Mouse (Mus musculus) forebrain, postnatal 0 days (tissue): ENCODE results near the gene Hk1. TPM values are rescaled to one million over a fixed set of nuclear protein-coding genes. Genes with fewer than 3 reads are reported as not detected.

ENCODE experiments used
- ATAC-seq: fragments of 200-750 bp; cut with Nextera tagmentation; 2 replicates; pipeline ENCODE4 v1.8.0; 2017; ENCODE audit warnings: mild to moderate bottlenecking, moderate library complexity
- DNase-seq: peaks from one replicate; pipeline ENCODE4 v3.0.0-alpha.2; 2015
- H3K27ac ChIP-seq: fragments of 300-500 bp; sonication (generic); 2 replicates; pipeline ENCODE4 v1.5.1; 2014; ENCODE audit warnings: low read depth, mild to moderate bottlenecking, antibody characterized with exemption, low read length, moderate library complexity, mixed read lengths
- H3K27me3 ChIP-seq: fragments of 300-500 bp; sonication (generic); 2 replicates; pipeline ENCODE4 v1.6.1; 2014; ENCODE audit warnings: mild to moderate bottlenecking, low read length, mixed read lengths; ENCODE audit not compliant: insufficient read depth
- H3K36me3 ChIP-seq: fragments of 300-500 bp; sonication (generic); 2 replicates; pipeline ENCODE4 v1.6.1; 2014; ENCODE audit warnings: mild to moderate bottlenecking, moderate library complexity; ENCODE audit not compliant: insufficient read depth
- H3K4me1 ChIP-seq: fragments of 300-500 bp; sonication (generic); 2 replicates; pipeline ENCODE4 v1.6.1; 2014; ENCODE audit warnings: antibody characterized with exemption; ENCODE audit not compliant: insufficient read depth
- H3K4me2 ChIP-seq: fragments of 300-500 bp; sonication (generic); 2 replicates; pipeline ENCODE4 v1.6.1; 2014; ENCODE audit warnings: low read depth, mild to moderate bottlenecking, moderate library complexity
- H3K4me3 ChIP-seq: fragments of 300-500 bp; sonication (generic); 2 replicates; pipeline ENCODE4 v1.5.1; 2014; ENCODE audit warnings: low read depth, low read length, mixed read lengths
- H3K9ac ChIP-seq: fragments of 300-500 bp; sonication (generic); 2 replicates; pipeline ENCODE4 v1.6.1; 2014; ENCODE audit warnings: mild to moderate bottlenecking
- H3K9me3 ChIP-seq: fragments of 300-500 bp; sonication (generic); 2 replicates; pipeline ENCODE4 v1.6.1; 2016; ENCODE audit warnings: low read length
- CTCF ChIP-seq: sonication (generic); IDR thresholded peaks from 2 replicates; pipeline ENCODE4 v1.5.1; 2016; ENCODE audit warnings: antibody characterized with exemption, control low read depth, low read depth
- WGBS: fragments of 180-500 bp; shearing (Covaris S2); extraction: QIAGEN DNeasy Blood & Tissue Kit; methylation state at CpG from one replicate; pipeline ENCODE4 v1.1.7; 2014; 5-methylcytosine and 5-hydroxymethylcytosine counted together
- polyA plus RNA-seq: library from polyadenylated mRNA; unstranded; fragments of >200 nt; fragmentation: Nextera tagmentation; extraction: Ambion mirVana; gene quantifications from 2 replicates; pipeline ENCODE4 v1.2.1, GENCODE M21; 2015
- total RNA-seq: library from RNA; depleted of rRNA; stranded (reverse); fragments of >200 nt; gene quantifications from 2 replicates; pipeline ENCODE4 v1.2.3, GENCODE M21; 2014

Gene Hk1
- total and polyA plus RNA-seq, 2 experiments from 2014 or later: 90.1 to 140 TPM

DNA sequence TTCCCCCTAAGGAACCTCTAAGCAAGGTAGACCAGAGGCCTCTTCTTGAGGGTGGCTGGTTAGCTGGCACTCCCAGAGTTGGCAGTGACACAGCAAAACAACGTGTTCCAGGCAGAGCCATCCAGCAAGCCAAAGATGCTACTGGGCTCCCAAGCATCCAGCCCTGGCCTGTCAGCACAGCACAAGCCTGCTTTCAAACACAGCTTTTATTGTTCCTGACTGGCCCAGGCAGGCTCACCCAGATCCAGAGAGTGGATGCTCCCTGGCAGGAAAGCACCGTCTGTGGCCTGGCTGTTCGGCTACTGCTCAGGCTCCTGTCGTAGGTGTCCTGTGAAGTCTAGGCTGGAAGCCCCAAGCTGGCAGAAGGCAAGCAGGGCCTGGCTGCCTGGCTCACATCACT is 85.6 kb downstream of the Hk1 start:
- H3K27me3 ChIP-seq: no peaks in the 10 kb centered on the region
- no peaks in the 10 kb centered on the region for H3K9me3 ChIP-seq
- no peak overlapping the region for H3K9ac ChIP-seq
- TF ChIP-seq CTCF: no peak
- H3K4me1 ChIP-seq: no peaks in the 10 kb centered on the region
- DNase-seq (no peak), ATAC-seq (peak; percentile 50; the same call in 1 of the 2 replicates)
- no peak overlapping the region for H3K27ac ChIP-seq
- 84% methylated on average over 4 of the region's 4 CpGs for WGBS
- no peak overlapping the region for H3K4me2 ChIP-seq
- peaks cover 73% of the 10 kb centered on the region for H3K36me3 ChIP-seq
- H3K4me3 ChIP-seq: no peak overlapping the region

DNA sequence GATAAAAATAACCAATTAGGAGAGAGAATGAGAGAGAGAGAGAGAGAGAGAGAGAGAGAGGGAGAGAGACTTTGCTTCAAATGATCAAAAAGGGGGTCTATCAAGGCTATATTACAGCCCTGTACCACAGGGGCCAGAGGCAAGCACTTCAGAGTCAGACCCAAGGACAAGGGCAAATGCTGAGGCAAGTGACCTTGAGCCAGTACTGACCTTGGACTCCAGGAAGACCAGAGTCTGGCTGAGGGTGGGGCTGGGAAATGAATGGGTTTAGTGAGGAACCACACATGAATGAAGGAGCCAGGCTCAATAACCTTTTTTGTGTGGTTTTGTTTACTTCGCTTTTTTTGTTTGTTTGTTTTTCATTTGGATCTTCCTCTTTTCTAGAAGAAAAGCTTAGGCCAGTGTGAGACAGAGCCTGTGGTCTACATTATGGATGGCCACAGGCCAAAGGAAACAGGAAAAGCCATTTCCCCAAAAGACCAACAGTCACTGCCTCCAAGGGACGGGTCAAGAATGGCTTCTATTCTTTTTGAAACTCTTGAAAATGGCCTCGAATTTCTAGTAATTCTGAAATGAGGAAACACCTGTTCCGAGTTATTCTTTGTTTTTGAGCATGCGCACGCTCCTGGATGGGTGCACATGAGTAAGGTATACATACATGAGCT is 92.1 kb downstream of the Hk1 start:
- H3K36me3 ChIP-seq: peaks cover 83% of the 10 kb centered on the region
- no peaks in the 10 kb centered on the region for H3K9me3 ChIP-seq
- DNase-seq: no peak
- H3K27me3 ChIP-seq: no peaks in the 10 kb centered on the region
- TF ChIP-seq CTCF: no peak
- no peak overlapping the region for H3K4me2 ChIP-seq
- no peak overlapping the region for H3K4me3 ChIP-seq
- no peaks in the 10 kb centered on the region for H3K4me1 ChIP-seq
- ATAC-seq: no peak
- WGBS: 83% methylated on average over 6 of the region's 6 CpGs
- H3K9ac ChIP-seq: no peak overlapping the region
- no peak overlapping the region for H3K27ac ChIP-seq

DNA sequence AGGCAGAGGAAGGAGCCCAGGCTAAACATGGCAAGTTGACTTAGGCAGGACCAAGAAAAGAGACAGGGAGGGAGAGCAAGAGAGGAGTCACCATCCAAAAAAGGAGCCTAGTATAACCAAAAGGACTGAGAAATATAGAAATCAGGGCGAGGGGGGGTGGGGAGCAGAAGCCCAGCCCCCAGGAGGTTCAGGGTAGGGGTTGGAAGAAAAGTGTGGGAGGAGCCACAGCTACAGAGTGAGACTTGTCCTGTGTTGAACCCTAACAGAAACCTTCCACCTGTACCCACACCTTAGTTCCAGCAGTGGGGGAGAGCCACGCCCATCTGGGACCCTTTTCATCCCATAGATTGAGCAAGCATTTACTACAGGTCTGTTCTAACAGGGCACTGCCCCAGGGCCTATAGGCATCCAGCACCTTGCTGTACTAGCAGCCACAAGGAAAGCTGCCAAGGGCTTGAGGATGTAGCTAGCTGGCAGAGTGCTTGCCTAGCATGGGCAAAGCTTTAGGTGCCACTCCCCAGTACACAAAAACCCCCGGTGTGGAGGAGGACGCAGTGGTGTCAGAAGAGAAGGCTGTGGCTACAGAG is 96.4 kb downstream of the Hk1 start:
- Histone ChIP-seq H3K27ac (no peak overlapping the region), H3K27me3 (no peaks in the 10 kb centered on the region), H3K36me3 (peaks cover 80% of the 10 kb centered on the region), H3K4me3 (no peak overlapping the region), H3K9me3 (no peaks in the 10 kb centered on the region), H3K4me1 (no peaks in the 10 kb centered on the region), H3K9ac (no peak overlapping the region), H3K4me2 (no peak overlapping the region)
- WGBS: 81% methylated on average over 4 of the region's 4 CpGs
- TF ChIP-seq CTCF: no peak
- no peak for ATAC-seq
- DNase-seq: no peak

DNA sequence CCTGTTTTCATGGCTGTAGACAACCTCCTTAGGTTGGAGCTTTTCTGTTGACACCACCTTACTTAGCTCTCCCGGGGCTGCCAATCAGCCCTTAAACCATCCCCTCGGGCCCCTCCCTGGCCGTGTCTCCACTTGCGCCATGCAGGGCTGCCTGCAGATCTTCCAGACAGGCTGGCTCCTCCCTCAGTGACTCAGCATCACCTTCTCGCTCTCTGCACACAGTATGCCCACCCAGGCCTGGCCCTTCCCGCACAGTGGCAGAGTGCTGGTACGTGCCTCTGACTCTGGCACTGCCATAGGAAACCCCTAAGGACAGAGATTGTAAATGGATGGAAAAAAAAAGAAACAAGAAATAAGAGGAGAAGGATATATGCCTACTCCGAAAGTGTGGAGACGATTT is 96.9 kb downstream of the Hk1 start:
- 58% methylated on average over 9 of the region's 9 CpGs for WGBS
- H3K36me3 ChIP-seq: peaks cover 78% of the 10 kb centered on the region
- no peak for ATAC-seq

DNA sequence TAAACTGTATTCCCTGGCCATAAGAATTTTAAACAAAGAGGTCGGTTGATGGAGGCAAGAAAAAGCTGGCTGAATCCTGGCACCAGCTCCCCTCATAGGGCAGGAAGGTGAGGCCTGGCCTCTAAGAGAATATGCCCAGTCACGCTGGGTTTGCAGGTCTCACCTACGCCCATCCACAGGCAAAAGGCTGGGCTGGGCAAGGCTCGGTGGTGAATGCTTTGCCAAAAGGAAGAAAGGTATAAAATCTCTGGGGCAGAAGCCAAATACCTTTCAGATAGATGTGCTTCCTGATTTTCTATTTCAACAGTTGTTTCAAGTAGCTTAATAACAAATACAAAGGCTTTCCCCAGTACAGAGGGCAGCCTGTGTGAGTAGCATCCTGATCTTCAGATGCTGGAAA is 100.0 kb downstream of the Hk1 start:
- Histone ChIP-seq H3K36me3 (peaks cover 61% of the 10 kb centered on the region), H3K4me3 (no peak overlapping the region)
- WGBS: 91% methylated on average over 4 of the region's 4 CpGs

More for the DNA sequence above, 96.9 kb downstream of the Hk1 start:
- H3K4me1 ChIP-seq: no peaks in the 10 kb centered on the region
- H3K27me3 ChIP-seq: no peaks in the 10 kb centered on the region
- no peak overlapping the region for H3K9ac ChIP-seq
- H3K9me3 ChIP-seq: no peaks in the 10 kb centered on the region
- TF ChIP-seq CTCF: no peak
- H3K4me2 ChIP-seq: no peak overlapping the region
- H3K4me3 ChIP-seq: no peak overlapping the region
- DNase-seq: no peak
- no peak overlapping the region for H3K27ac ChIP-seq

DNA sequence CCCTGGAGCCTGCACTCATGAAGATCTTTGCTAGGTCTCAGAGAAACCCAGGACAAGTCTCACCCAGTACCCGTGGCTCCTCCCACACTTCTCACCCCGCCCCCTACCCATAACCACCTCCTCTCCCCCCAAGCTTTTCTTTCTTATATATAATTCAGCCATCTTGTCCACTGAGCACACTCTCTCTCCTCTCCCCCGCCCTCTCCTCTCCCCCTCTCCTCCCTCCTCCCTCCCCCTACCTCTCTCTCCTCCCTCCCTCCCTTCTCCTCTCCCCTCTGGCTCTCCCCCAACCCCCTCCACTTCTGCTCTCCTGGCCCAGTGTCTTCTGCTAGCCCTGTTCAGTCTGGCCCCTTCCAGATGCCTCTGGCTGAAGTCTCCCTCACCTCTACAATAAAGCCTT is 100.6 kb downstream of the Hk1 start:
- no peaks in the 10 kb centered on the region for H3K27me3 ChIP-seq
- TF ChIP-seq CTCF: no peak
- no peak overlapping the region for H3K4me2 ChIP-seq
- H3K4me3 ChIP-seq: no peak overlapping the region
- 78% methylated on average over 3 of the region's 3 CpGs for WGBS
- H3K36me3 ChIP-seq: peaks cover 61% of the 10 kb centered on the region
- H3K4me1 ChIP-seq: no peaks in the 10 kb centered on the region
- no peak overlapping the region for H3K27ac ChIP-seq
- H3K9me3 ChIP-seq: no peaks in the 10 kb centered on the region
- DNase-seq (no peak), ATAC-seq (no peak)
- H3K9ac ChIP-seq: no peak overlapping the region

More for the DNA sequence above, 100.0 kb downstream of the Hk1 start:
- Histone ChIP-seq H3K27me3 (no peaks in the 10 kb centered on the region), H3K9me3 (no peaks in the 10 kb centered on the region), H3K9ac (no peak overlapping the region), H3K4me2 (no peak overlapping the region), H3K27ac (no peak overlapping the region), H3K4me1 (no peaks in the 10 kb centered on the region)
- no peak for DNase-seq
- no peak for ATAC-seq
- no peak for TF ChIP-seq CTCF

DNA sequence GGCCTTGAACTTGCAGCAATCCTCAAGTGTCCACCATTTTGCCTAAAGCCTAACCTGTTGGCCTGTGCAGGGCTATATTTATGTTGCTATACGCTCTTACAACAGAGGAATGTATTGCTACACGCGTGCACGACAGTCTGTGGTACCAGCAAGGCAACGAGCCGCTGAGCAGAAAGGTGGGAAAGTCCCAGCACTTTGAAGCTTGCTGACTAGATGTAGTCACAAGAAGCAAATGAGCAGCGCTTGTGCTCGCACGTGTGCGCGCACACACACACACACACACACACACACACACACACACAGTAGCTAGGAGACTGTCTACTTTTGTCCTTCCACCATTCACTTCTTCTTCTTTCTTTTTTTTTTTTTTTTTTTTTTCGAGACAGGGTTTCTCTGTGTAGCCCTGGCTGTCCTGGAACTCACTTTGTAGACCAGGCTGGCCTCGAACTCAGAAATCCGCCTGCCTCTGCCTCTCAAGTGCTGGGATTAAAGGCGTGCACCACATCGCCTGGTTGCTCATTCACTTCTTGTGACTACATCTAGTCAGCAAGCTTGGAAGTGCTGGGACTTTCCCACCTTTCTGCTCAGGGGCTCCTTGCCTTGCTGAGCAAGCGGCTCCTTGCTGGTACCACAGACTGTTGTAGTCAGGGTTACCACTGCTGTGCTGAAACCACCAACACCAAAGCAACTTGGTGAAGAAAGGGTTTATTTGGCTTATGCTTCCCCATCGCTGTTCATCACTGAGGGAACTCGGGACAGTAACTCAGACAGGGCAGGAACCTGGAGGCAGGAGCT is 102.0 kb downstream of the Hk1 start:
- TF ChIP-seq CTCF: no peak
- DNase-seq (no peak), ATAC-seq (no peak)
- Histone ChIP-seq H3K27me3 (no peaks in the 10 kb centered on the region), H3K27ac (no peak overlapping the region), H3K36me3 (peaks cover 61% of the 10 kb centered on the region), H3K4me3 (no peak overlapping the region), H3K4me2 (no peak overlapping the region), H3K4me1 (no peaks in the 10 kb centered on the region), H3K9ac (no peak overlapping the region), H3K9me3 (no peaks in the 10 kb centered on the region)
- WGBS: 94% methylated on average over 18 of the region's 19 CpGs
